Mouse (Mus musculus) embryonic fibroblast, embryonic 13.5 days (primary cell): ENCODE data around the gene Dnah2. TPM values are rescaled to one million over a fixed set of nuclear protein-coding genes. Genes with fewer than 3 reads are reported as not detected.
"Not testable (repeated sequence)": the region's sequence is repeated elsewhere in the genome, so short reads cannot be mapped to it uniquely, and the experiment has no call there.

Experiments
- H3K27ac ChIP-seq: 2 replicates; pipeline ENCODE4 v1.5.1; 2012; ENCODE audit warnings: low read length, control low read depth, inconsistent platforms; ENCODE audit not compliant: insufficient read depth
- H3K4me1 ChIP-seq: 2 replicates; pipeline ENCODE4 v1.6.1; 2011; ENCODE audit warnings: low read length; ENCODE audit not compliant: control insufficient read depth, insufficient read depth
- H3K4me3 ChIP-seq: 2 replicates; pipeline ENCODE4 v1.5.1; 2011; ENCODE audit warnings: mild to moderate bottlenecking, control low read depth, low read length; ENCODE audit not compliant: insufficient read depth
- CTCF ChIP-seq: IDR thresholded peaks from 2 replicates; pipeline ENCODE4 v1.5.1; 2011; ENCODE audit warnings: mild to moderate bottlenecking, control low read depth, low read length, moderate library complexity, borderline replicate concordance; ENCODE audit not compliant: insufficient read depth
- POLR2A ChIP-seq: IDR thresholded peaks from 2 replicates; pipeline ENCODE4 v1.6.1; 2011; ENCODE audit warnings: low read depth, mild to moderate bottlenecking, control low read depth, low read length, moderate library complexity
- polyA plus RNA-seq: library from polyadenylated mRNA; stranded (reverse); fragments of >200 nt; gene quantifications from 2 replicates; pipeline ENCODE4 v1.2.4, GENCODE M21; 2011; ENCODE audit warnings: low read depth; ENCODE audit not compliant: missing spikeins, insufficient read length

Gene Dnah2
- polyA plus RNA-seq, 1 experiment, result 0.21 TPM

DNA sequence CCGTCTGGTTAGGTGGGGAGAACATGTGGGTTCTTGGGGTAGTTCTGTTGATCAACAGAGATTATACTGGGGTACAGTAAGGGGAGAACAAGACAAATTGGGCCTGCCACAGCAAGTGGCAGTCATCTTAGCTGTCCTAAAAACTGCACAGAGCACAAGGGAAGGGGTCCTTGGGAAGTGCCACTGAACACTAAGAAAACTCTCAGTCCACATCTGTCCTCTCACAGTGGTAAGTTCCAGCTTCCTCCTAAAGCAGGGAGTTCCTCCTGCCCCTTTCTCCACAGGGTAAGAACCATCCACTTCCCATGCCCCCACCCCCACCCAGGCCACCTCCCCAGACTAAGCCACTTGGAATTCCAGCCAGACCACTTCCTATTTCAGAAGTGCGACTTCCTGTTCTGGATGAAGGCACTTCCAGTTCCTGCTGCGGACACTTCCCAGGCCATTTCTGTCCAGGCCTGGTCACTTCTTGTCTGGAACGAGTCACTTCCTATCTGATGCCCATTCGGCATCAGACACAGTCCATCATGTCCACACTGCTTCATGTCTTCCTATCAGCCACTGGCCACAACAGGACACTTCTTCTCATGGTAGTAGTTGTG is 5.7 kb upstream of the Dnah2 start:
- Histone ChIP-seq H3K27ac (no peak overlapping the region), H3K4me3 (no peak overlapping the region), H3K4me1 (no peaks in the 10 kb centered on the region)

DNA sequence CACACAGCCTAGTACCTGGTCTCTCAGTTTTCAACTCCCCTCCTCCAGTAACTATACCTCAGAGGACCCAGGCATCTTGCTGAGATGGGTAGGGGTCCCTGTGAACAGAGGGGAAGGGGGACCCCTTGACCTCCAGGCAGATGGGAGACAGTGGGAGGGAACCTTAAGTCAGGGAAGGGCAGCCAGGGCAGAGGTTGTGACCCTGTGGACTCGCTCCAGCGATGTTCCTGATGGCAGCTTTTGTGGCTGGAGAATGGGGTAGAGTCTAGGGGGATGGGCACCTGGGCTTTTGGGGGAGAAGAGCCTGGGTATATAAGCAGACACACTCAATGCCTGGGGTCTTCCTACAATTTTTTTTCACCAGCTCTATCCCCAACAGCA is 4.4 kb upstream of the Dnah2 start:
- TF ChIP-seq CTCF, result no peak
- TF ChIP-seq POLR2A, result no peak
- Histone ChIP-seq H3K4me3 (no peak overlapping the region), H3K27ac (no peak overlapping the region), H3K4me1 (no peaks in the 10 kb centered on the region)

More for the DNA sequence above, 5.7 kb upstream of the Dnah2 start:
- no peak for TF ChIP-seq POLR2A
- TF ChIP-seq CTCF, result no peak

DNA sequence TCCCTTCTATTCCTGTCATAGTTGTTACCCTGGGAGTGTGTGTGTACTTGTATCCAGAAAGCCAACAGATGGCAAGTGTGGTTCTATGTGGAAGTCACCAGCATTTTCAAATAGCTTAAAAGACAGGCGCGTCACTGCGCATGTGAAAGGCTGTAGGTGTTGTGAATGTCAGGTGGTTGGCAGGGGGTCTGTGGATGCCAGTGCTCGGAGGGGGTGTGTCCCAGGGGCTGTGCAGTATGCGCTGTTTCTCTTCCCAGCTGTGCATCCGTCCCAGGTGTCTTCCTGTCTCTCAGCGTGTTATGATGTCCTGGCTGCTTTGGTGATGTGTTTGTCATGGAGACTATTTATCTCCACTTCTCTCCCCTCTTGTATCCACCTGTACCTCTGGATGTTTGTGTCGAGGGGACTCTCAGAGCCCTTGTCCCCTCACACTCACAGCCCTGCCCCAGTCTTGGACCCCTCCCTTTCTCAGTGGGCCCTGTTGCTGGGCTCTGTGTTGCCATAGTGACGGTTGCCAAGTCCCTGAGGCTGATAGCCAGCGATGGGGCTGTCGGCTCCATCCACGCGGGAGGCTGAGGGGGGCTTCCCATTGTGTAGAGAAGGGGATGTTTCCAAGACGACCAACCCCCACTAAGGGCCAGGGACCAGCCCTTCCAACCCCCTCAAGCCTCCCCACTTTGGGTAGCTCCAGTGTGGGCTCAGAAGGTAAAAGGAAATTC is 3.9 kb upstream of the Dnah2 start:
- Histone ChIP-seq H3K4me1 (no peaks in the 10 kb centered on the region), H3K27ac (no peak overlapping the region), H3K4me3 (no peak overlapping the region)
- TF ChIP-seq CTCF (no peak), POLR2A (no peak)

GRCm38 (mm10) chr11:69551310-69551709 is 2.4 kb upstream of the Dnah2 start:
- no peak overlapping the region for H3K4me3 ChIP-seq
- H3K27ac ChIP-seq, result no peak overlapping the region
- TF ChIP-seq POLR2A, result no peak
- no peak for TF ChIP-seq CTCF
- no peaks in the 10 kb centered on the region for H3K4me1 ChIP-seq

DNA sequence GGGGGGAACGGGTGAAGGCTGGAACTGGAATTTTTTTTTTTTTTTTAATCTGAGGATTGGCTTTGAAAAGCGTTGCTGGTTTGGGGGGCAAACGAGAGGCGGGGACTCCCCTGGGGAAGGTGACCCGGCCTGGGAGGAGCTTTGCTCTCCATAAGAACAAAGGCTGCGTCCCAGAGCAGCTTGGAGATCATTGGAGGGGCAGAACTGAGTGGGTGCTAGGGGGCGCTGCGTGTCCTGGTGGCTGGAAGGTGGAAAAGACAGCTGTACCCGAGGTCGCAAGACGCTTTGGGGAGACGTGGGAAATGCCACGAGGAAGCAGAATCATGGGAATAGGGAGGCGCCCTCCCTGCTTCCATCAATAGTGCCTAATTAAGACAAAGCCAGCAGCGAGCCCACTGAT is 1.8 kb downstream of the Dnah2 start:
- H3K4me1 ChIP-seq, result no peaks in the 10 kb centered on the region

GRCm38 (mm10) chr11:69546423-69547053 is 2.4 kb downstream of the Dnah2 start:
- TF ChIP-seq CTCF (0 out of 2 replicates have a peak, but pooled peaks have one; percentile 11), POLR2A (no peak)
- Histone ChIP-seq H3K4me1 (no peaks in the 10 kb centered on the region), H3K27ac (no peak overlapping the region), H3K4me3 (peak overlapping the region; percentile 28)

More for the DNA sequence above, 1.8 kb downstream of the Dnah2 start:
- no peak for TF ChIP-seq POLR2A
- peak; percentile 67 for TF ChIP-seq CTCF
- peak overlapping the region; percentile 28 for H3K4me3 ChIP-seq
- H3K27ac ChIP-seq, result no peak overlapping the region

- Histone ChIP-seq H3K4me1 (no peaks in the 10 kb centered on the region), H3K4me3 (no peak overlapping the region), H3K27ac (no peak overlapping the region)
- no peak for TF ChIP-seq POLR2A
- no peak for TF ChIP-seq CTCF
Measured at GRCm38 (mm10) chr11:69545957-69546356, 3.0 kb downstream of the Dnah2 start.

DNA sequence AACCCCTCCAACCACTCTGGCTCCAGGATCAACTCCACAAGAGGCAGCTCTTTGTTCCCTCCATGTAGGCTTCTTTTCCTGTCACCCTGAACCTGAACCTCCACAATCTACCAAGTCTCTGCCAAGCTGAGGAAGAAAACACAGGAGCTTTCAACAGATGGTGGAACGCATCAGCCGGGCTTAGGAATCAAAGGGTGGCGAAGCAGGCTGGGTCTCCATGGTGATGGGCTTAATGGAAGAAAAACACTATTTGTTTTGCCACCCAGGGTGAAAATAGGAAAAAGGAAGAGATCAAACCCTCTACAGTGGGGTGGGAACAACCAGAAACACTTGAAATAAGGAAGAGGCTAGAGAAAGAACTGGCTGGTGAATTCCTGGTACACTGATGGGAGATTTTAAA is 5.3 kb downstream of the Dnah2 start:
- no peak for TF ChIP-seq CTCF
- TF ChIP-seq POLR2A, result no peak
- Histone ChIP-seq H3K27ac (no peak overlapping the region), H3K4me1 (no peaks in the 10 kb centered on the region), H3K4me3 (no peak overlapping the region)

- not testable (repeated sequence) for H3K4me1 ChIP-seq, H3K4me3 ChIP-seq, H3K27ac ChIP-seq
Measured at GRCm38 (mm10) chr11:69541741-69542140, 7.2 kb downstream of the Dnah2 start.

DNA sequence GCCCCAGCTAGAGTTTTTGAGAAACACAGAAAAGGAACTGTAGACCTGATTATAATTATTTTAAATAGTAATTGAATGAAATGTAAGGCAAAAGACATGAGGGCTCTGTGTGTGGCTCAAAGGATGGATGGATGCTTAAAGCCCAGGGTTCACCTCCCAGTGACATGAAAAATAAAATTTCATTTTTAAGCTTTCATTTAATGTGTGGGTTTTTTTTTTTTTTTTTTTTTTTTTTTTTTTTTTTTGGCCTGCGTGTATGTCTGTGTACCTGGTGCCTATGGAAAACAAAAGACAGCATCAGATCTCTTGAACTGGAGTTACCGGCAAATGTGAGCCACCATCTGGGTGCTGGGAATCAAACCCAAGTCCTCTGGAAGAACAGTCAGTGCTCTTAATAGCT is 8.2 kb downstream of the Dnah2 start:
- Histone ChIP-seq H3K4me1 (no peaks in the 10 kb centered on the region), H3K4me3 (no peak overlapping the region), H3K27ac (no peak overlapping the region)
- TF ChIP-seq POLR2A (no peak), CTCF (no peak)
